Mouse (Mus musculus): ENCODE measurements around the gene S100a3.

S100a3 gene

DNA sequence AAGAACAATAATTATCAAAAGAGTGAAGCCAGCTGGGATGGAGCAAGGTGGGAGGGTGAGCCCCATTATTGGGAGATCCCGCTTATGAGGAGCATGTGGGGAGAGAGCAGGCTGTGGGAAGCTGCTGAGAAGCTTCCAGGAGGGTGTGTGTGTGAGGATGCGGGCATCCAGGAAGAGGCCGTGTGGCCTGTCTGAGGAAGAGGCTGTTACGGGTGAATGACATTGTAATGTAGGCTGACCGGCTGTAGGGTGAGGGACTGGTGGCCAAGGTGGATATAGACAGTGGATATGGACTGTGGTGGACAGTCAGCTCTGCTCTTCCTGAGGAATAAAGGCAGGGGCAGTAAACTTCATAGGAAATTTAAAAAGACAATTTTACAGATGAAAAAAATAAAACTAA, 65.1 kb downstream of the S100a3 start:
- DNase-seq (ENCODE audit: low spot score in 2 of 2): no peak

DNA sequence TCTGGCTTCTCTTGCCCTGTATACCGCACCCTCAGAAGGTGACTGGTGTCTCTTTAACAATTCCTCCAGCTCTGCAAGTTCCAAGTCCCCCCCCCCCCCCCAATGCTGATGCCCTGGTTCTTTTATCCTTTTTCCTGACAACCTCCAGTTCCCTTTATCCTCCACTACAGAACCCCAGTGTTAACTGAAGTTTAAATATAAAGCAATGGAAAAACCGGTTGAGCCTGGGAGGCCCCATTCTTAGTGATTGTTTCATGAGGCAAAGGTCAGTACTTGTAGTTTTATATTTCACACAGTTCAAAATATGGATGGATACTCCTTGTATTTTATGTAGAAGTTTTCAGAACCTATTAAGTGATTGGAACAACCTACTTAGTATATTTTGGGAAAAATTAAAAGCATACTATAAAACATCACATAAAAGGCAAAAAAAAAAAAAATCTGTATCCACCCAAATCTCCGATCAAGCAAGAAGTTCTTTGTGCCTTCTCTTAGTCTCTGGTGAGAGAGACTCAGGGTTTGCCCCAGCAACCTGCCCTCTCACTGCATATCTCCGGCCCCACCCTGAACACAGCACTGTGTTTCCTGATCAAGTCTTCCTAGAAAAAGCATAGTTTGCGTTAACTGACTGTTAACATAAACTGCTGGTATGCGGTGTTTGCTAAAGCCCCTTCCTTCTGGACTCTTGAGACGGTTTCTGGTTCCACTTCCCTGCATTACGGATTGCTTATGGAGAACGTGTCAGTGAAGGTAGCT, 66.1 kb downstream of the S100a3 start:
- DNase-seq (ENCODE audit: low spot score in 2 of 2): no peak

DNA sequence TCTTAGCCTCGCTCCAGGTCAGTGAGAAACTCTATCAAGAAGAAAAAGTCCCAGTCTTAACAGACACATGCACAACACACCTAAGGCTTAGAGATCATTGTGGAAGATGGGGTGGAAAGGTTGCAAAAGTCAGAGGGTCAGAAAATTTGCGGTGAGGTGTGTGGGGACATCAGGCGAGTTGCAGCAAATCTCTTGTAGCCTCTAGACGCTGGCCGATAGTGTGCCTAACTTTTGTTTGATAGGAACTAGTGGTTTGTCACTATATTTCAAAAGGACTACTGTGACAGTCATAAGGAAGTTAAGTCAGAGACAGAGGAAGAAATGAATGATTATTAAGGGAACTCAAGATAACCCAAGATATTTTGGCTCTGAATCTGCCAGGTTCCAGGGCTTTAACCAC, 67.0 kb downstream of the S100a3 start:
- DNase-seq (ENCODE audit: low spot score in 2 of 2): no peak

DNA sequence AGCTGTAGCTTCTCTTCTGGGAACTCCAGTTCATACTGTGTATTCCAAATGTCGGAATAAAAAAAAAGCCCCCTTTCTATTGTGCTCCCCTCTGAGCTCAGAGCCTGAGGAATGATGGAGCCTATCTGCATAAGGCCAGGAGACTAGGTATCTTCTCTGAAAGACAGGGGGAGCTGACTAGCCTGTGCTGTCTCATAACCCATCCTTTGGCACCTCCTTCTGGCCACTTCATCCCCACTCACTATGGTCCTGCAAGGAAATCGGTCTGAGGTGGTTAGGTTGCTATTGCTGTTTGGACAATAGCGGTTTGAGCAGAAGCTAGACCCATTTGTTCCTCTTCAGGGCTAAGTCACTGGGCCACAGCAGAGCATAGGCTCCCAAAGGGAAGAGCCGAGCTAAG, 67.4 kb downstream of the S100a3 start:
- DNase-seq (ENCODE audit: low spot score in 2 of 2): no peak

DNA sequence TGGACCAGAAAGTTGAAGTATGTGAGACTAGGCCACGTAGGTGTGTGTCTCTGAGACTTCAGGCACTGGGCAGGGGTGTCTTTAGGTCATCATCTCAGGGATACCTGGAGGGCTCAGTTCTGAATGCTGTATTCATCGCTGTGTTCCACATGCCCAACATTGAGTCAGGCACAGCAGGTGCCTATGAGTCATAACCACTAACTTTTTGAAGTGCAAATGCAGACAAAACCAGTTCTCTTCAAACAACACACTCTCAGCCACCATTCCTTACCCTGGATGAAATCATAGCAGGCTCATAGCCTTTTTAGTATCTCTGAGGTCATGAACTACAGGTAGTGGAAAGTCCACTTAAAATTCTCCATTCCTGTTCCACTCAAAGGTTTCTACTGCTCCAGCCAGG, 68.9 kb downstream of the S100a3 start:
- DNase-seq (ENCODE audit: low spot score in 2 of 2): no peak

DNA sequence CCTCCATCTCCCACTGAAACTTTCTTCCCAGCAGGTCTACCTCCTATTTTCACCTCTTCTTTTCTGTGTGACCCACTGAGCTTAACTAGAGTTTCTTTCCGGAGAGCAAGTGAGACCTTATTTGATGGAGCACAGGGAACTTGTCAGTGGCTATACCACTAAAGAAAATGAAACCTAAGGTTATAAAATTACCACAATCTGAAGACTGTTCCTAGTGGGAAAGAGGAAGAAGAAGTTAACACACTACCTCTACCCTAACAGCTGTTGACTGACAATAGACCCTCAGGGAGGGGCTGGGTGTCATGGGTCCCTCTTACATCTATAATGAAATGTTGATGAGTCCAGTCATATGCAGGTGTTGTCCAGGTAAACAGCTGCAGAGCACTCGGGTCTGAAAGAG, 71.6 kb downstream of the S100a3 start:
- DNase-seq (ENCODE audit: low spot score in 2 of 2): no peak

DNA sequence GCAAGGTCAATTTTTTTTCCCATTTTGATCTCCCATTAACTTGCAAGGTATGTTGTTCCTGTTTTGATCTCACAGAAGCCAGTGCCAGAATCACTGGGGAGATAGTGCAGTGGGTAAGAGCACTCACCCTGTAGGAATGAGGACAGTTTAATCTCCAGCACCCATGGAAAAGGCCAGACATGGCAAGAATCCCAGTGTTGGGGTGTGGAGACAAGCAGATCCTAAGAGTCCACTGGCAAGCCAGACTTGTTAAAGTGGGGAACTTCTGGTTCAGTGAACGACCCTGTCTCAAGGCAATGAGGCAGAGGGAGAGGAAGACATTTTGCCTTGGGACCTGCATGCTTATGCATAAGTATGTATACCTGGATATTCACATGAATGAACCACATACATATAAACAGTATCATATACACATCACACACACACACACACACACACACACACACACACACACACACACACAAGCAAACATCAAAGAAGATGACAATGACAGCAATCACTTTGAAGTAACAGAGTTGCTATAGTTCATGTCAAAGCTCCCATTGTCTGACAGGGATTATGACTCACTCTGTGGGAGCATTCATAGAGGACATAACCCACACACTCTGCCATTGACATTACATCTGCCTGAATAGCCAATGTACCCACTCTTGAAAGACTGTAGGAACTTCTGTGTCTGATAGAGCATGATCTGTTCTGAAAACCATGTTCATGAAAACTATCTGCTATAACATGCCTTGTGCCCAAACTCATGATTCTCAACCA, 78.3 kb downstream of the S100a3 start:
- no peak for DNase-seq (ENCODE audit: low spot score in 2 of 2)

DNA sequence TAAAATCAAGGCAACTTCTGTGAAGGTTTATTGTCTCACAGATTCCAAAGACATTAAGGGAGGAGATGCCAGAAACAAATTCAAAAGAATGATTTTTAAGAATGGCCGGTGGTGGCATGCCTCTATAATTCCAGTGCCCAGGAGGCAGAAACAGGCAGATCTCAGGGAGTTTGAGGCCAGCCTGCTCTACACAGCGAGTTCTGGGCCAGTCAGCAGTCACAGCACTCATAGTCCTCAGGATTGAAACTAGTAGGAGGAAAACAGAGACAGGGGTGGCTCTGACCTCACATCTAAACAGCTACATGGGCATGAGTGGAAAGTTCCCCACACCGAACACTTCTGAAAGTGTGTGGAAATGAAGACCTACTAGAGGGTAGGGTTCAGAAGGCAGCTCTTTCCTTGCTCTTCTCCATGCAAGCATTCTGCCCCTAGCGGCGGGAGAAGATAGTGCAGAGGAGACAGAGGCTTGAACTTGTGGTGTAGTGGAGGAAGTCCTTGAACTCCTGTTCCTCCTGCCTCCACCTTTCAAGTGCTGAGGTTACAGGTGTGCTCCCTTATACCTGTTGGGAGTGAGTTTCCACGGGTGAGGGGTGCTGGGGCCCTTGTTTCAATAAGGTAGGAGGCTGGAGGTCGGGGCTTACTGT, 79.3 kb downstream of the S100a3 start:
- no peak for DNase-seq (ENCODE audit: low spot score in 2 of 2)

DNA sequence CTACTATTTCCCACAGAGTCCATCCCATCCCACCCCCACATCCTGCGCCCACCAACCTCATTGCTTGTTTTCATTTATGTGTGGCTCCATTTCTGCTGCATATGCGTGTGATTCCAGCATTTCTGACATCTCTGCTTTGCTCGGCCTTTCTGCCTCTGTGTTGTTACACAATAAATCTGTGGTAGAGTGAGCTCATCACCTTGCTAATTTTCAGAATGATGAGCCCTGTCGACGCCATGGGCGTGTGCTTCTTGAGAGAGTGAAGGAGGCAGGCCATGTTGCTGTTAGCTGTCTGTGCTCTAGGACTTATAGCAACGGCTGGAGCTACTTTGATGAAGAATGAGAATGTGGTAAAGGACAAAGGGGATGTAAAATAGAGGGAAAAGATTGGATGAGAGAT, 80.6 kb downstream of the S100a3 start:
- DNase-seq (ENCODE audit: low spot score in 2 of 2): no peak

DNA sequence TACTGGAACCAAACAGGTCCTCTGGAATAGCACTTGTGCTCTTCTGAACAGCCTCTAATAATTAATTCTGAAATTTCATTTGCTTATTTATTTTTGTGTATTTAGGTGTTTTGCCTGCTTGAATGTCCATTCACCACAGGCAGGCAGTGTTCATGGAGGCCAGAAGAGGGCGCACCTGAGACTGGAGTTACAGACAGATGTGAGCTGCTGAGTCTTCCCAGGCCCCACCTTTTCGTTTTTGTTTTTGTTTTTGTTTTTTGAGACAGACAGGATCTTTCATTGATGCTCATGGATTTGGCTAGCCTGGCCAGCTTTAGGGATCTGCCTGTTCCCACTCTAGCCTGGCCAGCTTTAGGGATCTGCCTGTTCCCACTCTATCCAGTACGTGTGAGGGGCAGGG, 83.8 kb downstream of the S100a3 start:
- DNase-seq (ENCODE audit: low spot score in 2 of 2): no peak

DNA sequence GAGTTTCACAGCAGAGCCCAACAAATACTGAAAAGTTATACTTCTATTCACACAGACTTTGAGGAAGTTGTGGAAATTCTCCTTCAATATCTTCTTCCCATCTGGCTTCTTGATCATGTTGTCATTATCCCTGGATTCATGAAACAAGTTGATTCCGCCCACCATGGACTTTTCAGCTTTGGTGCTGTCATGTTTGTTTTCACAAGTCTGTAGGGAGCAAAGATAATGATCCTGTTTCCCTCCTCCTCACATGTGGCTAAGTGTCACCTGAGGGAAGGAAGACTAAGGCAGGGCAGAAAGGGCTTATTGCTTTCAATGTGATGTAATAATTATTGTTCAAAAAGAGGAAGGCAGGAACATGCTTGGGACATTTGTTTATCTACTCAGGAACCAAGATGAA, 86.9 kb downstream of the S100a3 start:
- DNase-seq (ENCODE audit: low spot score in 2 of 2): no peak

DNA sequence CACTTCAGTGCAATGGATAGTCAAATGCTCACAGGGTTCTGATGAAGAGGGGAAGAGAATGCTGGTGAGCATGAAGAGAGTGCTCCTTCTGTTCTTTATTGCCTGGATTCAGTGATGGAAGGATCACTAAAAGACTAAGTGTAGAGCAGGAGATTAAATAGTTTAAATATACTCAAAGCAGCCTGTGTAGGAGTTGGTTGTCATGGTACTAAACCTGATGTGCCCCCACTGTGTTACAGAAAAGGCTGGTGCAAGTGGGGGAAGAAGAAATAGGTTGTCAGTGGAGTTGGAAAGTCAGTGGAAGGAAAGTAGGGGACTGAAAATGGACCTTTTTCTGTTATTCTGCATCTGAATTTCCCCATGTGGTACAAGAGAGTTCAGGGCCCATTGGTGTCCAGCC, 88.6 kb downstream of the S100a3 start:
- DNase-seq (ENCODE audit: low spot score in 2 of 2): no peak

DNA sequence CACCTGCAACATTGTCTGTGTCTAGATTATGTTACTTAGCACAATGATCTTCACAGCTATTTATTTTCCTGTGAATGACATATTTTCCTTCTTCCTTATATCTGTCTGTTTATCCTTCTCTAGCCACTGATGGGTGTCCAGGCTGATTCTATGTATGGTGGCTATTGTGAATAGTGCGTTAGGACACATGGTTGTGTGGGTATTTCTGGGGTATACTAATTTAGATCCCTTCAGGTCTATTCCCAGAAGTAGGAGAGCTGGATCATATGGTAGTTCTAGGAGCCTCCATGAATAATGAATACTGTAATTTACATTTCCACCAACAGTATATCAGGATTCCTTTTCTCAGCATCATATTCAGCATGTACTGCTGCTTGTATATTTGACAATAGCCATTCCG, 89.5 kb downstream of the S100a3 start:
- DNase-seq (ENCODE audit: low spot score in 2 of 2): no peak
